Mouse (Mus musculus): ENCODE results near the gene Gatb. TPM values are rescaled to one million over a fixed set of nuclear protein-coding genes. Genes with fewer than 3 reads are reported as not detected.

Gene Gatb
- polyA plus RNA-seq, 1 experiment from 2014 or later: 22.1 TPM

GRCm38 (mm10) chr3:85679312-85679933 lies 105.5 kb downstream of the Gatb start:
- H3K27ac ChIP-seq (ENCODE audit: low read length): no peak overlapping the region
- 65% methylated on average over 8 of the region's 8 CpGs for WGBS
- no peak for ATAC-seq (ENCODE audit: low read depth)

GRCm38 (mm10) chr3:85679960-85680359 lies 106.0 kb downstream of the Gatb start:
- Histone ChIP-seq H3K27ac (ENCODE audit: low read length) (no peak overlapping the region), H3K9me3 (ENCODE audit: control insufficient read depth, low read length) (no peaks in the 10 kb centered on the region), H3K4me1 (replicated peaks; ENCODE audit: control insufficient read depth, insufficient read depth, low read length) (no peaks in the 10 kb centered on the region), H3K9ac (ENCODE audit: low read length) (no peak overlapping the region), H3K4me3 (ENCODE audit: low read length) (no peak overlapping the region), H3K36me3 (ENCODE audit: control insufficient read depth, insufficient read depth, low read length) (no peaks in the 10 kb centered on the region), H3K27me3 (ENCODE audit: control insufficient read depth, insufficient read depth, low read depth, low read length) (no peaks in the 10 kb centered on the region), H3K4me2 (ENCODE audit: low read depth, low read length) (no peak overlapping the region)
- no peak for ATAC-seq (ENCODE audit: low read depth)
- WGBS: 89% methylated on average over 5 of the region's 5 CpGs

More at GRCm38 (mm10) chr3:85679312-85679933, 105.5 kb downstream of the Gatb start:
- Histone ChIP-seq H3K9ac (ENCODE audit: low read length) (no peak overlapping the region), H3K9me3 (ENCODE audit: control insufficient read depth, low read length) (no peaks in the 10 kb centered on the region), H3K27me3 (ENCODE audit: control insufficient read depth, insufficient read depth, low read depth, low read length) (no peaks in the 10 kb centered on the region), H3K4me1 (replicated peaks; ENCODE audit: control insufficient read depth, insufficient read depth, low read length) (no peaks in the 10 kb centered on the region), H3K4me2 (ENCODE audit: low read depth, low read length) (no peak overlapping the region), H3K36me3 (ENCODE audit: control insufficient read depth, insufficient read depth, low read length) (no peaks in the 10 kb centered on the region), H3K4me3 (ENCODE audit: low read length) (no peak overlapping the region)

GRCm38 (mm10) chr3:85681136-85681535 lies 107.2 kb downstream of the Gatb start:
- Histone ChIP-seq H3K27me3 (ENCODE audit: control insufficient read depth, insufficient read depth, low read depth, low read length) (no peaks in the 10 kb centered on the region), H3K27ac (ENCODE audit: low read length) (no peak overlapping the region), H3K4me2 (ENCODE audit: low read depth, low read length) (no peak overlapping the region), H3K9ac (ENCODE audit: low read length) (no peak overlapping the region), H3K9me3 (ENCODE audit: control insufficient read depth, low read length) (no peaks in the 10 kb centered on the region), H3K4me3 (ENCODE audit: low read length) (no peak overlapping the region), H3K4me1 (replicated peaks; ENCODE audit: control insufficient read depth, insufficient read depth, low read length) (no peaks in the 10 kb centered on the region), H3K36me3 (ENCODE audit: control insufficient read depth, insufficient read depth, low read length) (no peaks in the 10 kb centered on the region)
- no peak for ATAC-seq (ENCODE audit: low read depth)
- WGBS: 80% methylated on average over 7 of the region's 7 CpGs

- H3K4me3 ChIP-seq (ENCODE audit: low read length): no peak overlapping the region
- no peaks in the 10 kb centered on the region for H3K27me3 ChIP-seq (ENCODE audit: control insufficient read depth, insufficient read depth, low read depth, low read length)
- H3K36me3 ChIP-seq (ENCODE audit: control insufficient read depth, insufficient read depth, low read length): no peaks in the 10 kb centered on the region
- H3K9me3 ChIP-seq (ENCODE audit: control insufficient read depth, low read length): no peaks in the 10 kb centered on the region
- no peak overlapping the region for H3K27ac ChIP-seq (ENCODE audit: low read length)
- H3K4me1 ChIP-seq (replicated peaks; ENCODE audit: control insufficient read depth, insufficient read depth, low read length): no peaks in the 10 kb centered on the region
- no peak for ATAC-seq (ENCODE audit: low read depth)
- 82% methylated on average over 5 of the region's 5 CpGs for WGBS
- no peak overlapping the region for H3K4me2 ChIP-seq (ENCODE audit: low read depth, low read length)
- H3K9ac ChIP-seq (ENCODE audit: low read length): no peak overlapping the region
Observed at GRCm38 (mm10) chr3:85683618-85684017, 109.7 kb downstream of the Gatb start.

- WGBS: 81% methylated on average over 8 of the region's 8 CpGs
- no peaks in the 10 kb centered on the region for H3K4me1 ChIP-seq (replicated peaks; ENCODE audit: control insufficient read depth, insufficient read depth, low read length)
- ATAC-seq (ENCODE audit: low read depth): no peak
Observed at GRCm38 (mm10) chr3:85685271-85685670, 111.4 kb downstream of the Gatb start.

GRCm38 (mm10) chr3:85688341-85688740 lies 114.4 kb downstream of the Gatb start:
- Histone ChIP-seq H3K4me1 (replicated peaks; ENCODE audit: control insufficient read depth, insufficient read depth, low read length) (no peaks in the 10 kb centered on the region), H3K4me2 (ENCODE audit: low read depth, low read length) (no peak overlapping the region), H3K36me3 (ENCODE audit: control insufficient read depth, insufficient read depth, low read length) (no peaks in the 10 kb centered on the region), H3K27ac (ENCODE audit: low read length) (no peak overlapping the region), H3K27me3 (ENCODE audit: control insufficient read depth, insufficient read depth, low read depth, low read length) (no peaks in the 10 kb centered on the region), H3K9ac (ENCODE audit: low read length) (no peak overlapping the region), H3K4me3 (ENCODE audit: low read length) (no peak overlapping the region), H3K9me3 (ENCODE audit: control insufficient read depth, low read length) (no peaks in the 10 kb centered on the region)
- no peak for ATAC-seq (ENCODE audit: low read depth)
- WGBS: 91% methylated on average over 14 of the region's 14 CpGs

More at GRCm38 (mm10) chr3:85685271-85685670, 111.4 kb downstream of the Gatb start:
- Histone ChIP-seq H3K4me2 (ENCODE audit: low read depth, low read length) (no peak overlapping the region), H3K27ac (ENCODE audit: low read length) (no peak overlapping the region), H3K4me3 (ENCODE audit: low read length) (no peak overlapping the region), H3K9me3 (ENCODE audit: control insufficient read depth, low read length) (no peaks in the 10 kb centered on the region), H3K36me3 (ENCODE audit: control insufficient read depth, insufficient read depth, low read length) (no peaks in the 10 kb centered on the region), H3K9ac (ENCODE audit: low read length) (no peak overlapping the region), H3K27me3 (ENCODE audit: control insufficient read depth, insufficient read depth, low read depth, low read length) (no peaks in the 10 kb centered on the region)

GRCm38 (mm10) chr3:85691134-85691533 lies 117.2 kb downstream of the Gatb start:
- Histone ChIP-seq H3K27me3 (ENCODE audit: control insufficient read depth, insufficient read depth, low read depth, low read length) (no peaks in the 10 kb centered on the region), H3K9me3 (ENCODE audit: control insufficient read depth, low read length) (no peaks in the 10 kb centered on the region), H3K36me3 (ENCODE audit: control insufficient read depth, insufficient read depth, low read length) (no peaks in the 10 kb centered on the region), H3K27ac (ENCODE audit: low read length) (no peak overlapping the region), H3K9ac (ENCODE audit: low read length) (no peak overlapping the region), H3K4me3 (ENCODE audit: low read length) (no peak overlapping the region), H3K4me1 (replicated peaks; ENCODE audit: control insufficient read depth, insufficient read depth, low read length) (no peaks in the 10 kb centered on the region), H3K4me2 (ENCODE audit: low read depth, low read length) (no peak overlapping the region)
- ATAC-seq (ENCODE audit: low read depth): 0 out of 2 replicates have a peak, but pooled peaks have one; percentile 28
- WGBS: 51% methylated on average over 4 of the region's 4 CpGs

GRCm38 (mm10) chr3:85693013-85693412 lies 119.1 kb downstream of the Gatb start:
- Histone ChIP-seq H3K4me3 (ENCODE audit: low read length) (no peak overlapping the region), H3K27ac (ENCODE audit: low read length) (no peak overlapping the region), H3K9ac (ENCODE audit: low read length) (no peak overlapping the region), H3K36me3 (ENCODE audit: control insufficient read depth, insufficient read depth, low read length) (no peaks in the 10 kb centered on the region), H3K9me3 (ENCODE audit: control insufficient read depth, low read length) (no peaks in the 10 kb centered on the region), H3K27me3 (ENCODE audit: control insufficient read depth, insufficient read depth, low read depth, low read length) (no peaks in the 10 kb centered on the region), H3K4me1 (replicated peaks; ENCODE audit: control insufficient read depth, insufficient read depth, low read length) (no peaks in the 10 kb centered on the region), H3K4me2 (ENCODE audit: low read depth, low read length) (no peak overlapping the region)
- ATAC-seq (ENCODE audit: low read depth): no peak
- whole genome bisulfite sequencing: 53% methylated on average over 3 of the region's 3 CpGs

GRCm38 (mm10) chr3:85695056-85695455 lies 121.1 kb downstream of the Gatb start:
- H3K27me3 ChIP-seq (ENCODE audit: control insufficient read depth, insufficient read depth, low read depth, low read length): no peaks in the 10 kb centered on the region
- no peak overlapping the region for H3K27ac ChIP-seq (ENCODE audit: low read length)
- H3K9me3 ChIP-seq (ENCODE audit: control insufficient read depth, low read length): no peaks in the 10 kb centered on the region
- no peak overlapping the region for H3K9ac ChIP-seq (ENCODE audit: low read length)
- 84% methylated on average over 3 of the region's 3 CpGs for WGBS
- no peak overlapping the region for H3K4me3 ChIP-seq (ENCODE audit: low read length)
- no peaks in the 10 kb centered on the region for H3K4me1 ChIP-seq (replicated peaks; ENCODE audit: control insufficient read depth, insufficient read depth, low read length)
- no peak overlapping the region for H3K4me2 ChIP-seq (ENCODE audit: low read depth, low read length)
- no peak for ATAC-seq (ENCODE audit: low read depth)
- no peaks in the 10 kb centered on the region for H3K36me3 ChIP-seq (ENCODE audit: control insufficient read depth, insufficient read depth, low read length)
